Mouse (Mus musculus) limb, embryonic 12.5 days (tissue): ENCODE data around the gene Tvp23b. TPM values are rescaled to one million over a fixed set of nuclear protein-coding genes. Genes with fewer than 3 reads are reported as not detected.

Experiments
- ATAC-seq: fragments of 200-750 bp; cut with Nextera tagmentation; 2 replicates; pipeline ENCODE4 v1.8.0; 2017; ENCODE audit warnings: low read depth, moderate TSS enrichment; ENCODE audit not compliant: insufficient number of reproducible peaks, insufficient read depth, low FRiP score, low TSS enrichment
- H3K27ac ChIP-seq: fragments of 300-500 bp; sonication (generic); 2 replicates; pipeline ENCODE4 v1.5.1; 2016; ENCODE audit warnings: mild to moderate bottlenecking, moderate library complexity
- H3K27me3 ChIP-seq: fragments of 300-500 bp; sonication (generic); 2 replicates; pipeline ENCODE4 v1.6.1; 2016; ENCODE audit warnings: mild to moderate bottlenecking, moderate library complexity
- H3K36me3 ChIP-seq: fragments of 300-500 bp; sonication (generic); 2 replicates; pipeline ENCODE4 v1.6.1; 2016; ENCODE audit warnings: mild to moderate bottlenecking, moderate library complexity
- H3K4me1 ChIP-seq: fragments of 300-500 bp; sonication (generic); replicated peaks from 2 replicates; pipeline ENCODE4 v1.6.1; 2016
- H3K4me2 ChIP-seq: fragments of 300-500 bp; sonication (generic); 2 replicates; pipeline ENCODE4 v1.6.1; 2016; ENCODE audit warnings: mild to moderate bottlenecking, moderate library complexity
- H3K4me3 ChIP-seq: fragments of 300-500 bp; sonication (generic); replicated peaks from 2 replicates; pipeline ENCODE4 v1.5.1; 2016; ENCODE audit warnings: mild to moderate bottlenecking
- H3K9ac ChIP-seq: fragments of 300-500 bp; sonication (generic); replicated peaks from 2 replicates; pipeline ENCODE4 v1.6.1; 2016; ENCODE audit warnings: mild to moderate bottlenecking, moderate library complexity
- H3K9me3 ChIP-seq: fragments of 300-500 bp; sonication (generic); 2 replicates; pipeline ENCODE4 v1.6.1; 2016; ENCODE audit warnings: mild to moderate bottlenecking, moderate library complexity
- WGBS: fragments of 180-500 bp; shearing (Covaris S2); methylation state at CpG from one replicate; pipeline ENCODE4 v1.1.7; 2016; 5-methylcytosine and 5-hydroxymethylcytosine counted together
- polyA plus RNA-seq: library from polyadenylated mRNA; unstranded; fragments of >200 nt; fragmentation: Nextera tagmentation; extraction: Ambion mirVana; gene quantifications from 2 replicates; pipeline ENCODE4 v1.2.1, GENCODE M21; 2016

Tvp23b gene
- 45.0 and 46.0 TPM in 2 replicates for polyA plus RNA-seq

GRCm38 (mm10) chr11:62879220-62880048 is at the start of gene Tvp23b:
Tvp23b (plus strand) TSS chr11:62879455.
- 2% methylated on average over 55 of the region's 55 CpGs for WGBS
- Histone ChIP-seq H3K9me3 (no peaks in the 10 kb centered on the region), H3K27me3 (no peaks in the 10 kb centered on the region), H3K27ac (peak within 1 kb of the TSS; percentile 84), H3K4me2 (peak within 1 kb of the TSS; percentile 69), H3K9ac (peak within 1 kb of the TSS; percentile 84), H3K36me3 (peaks cover 15% of the 10 kb centered on the region; the same call in 1 of the 2 replicates), H3K4me3 (peak within 1 kb of the TSS; percentile 73), H3K4me1 (peaks cover 4% of the 10 kb centered on the region; the same call in 1 of the 2 replicates)
- peak; percentile 96 for ATAC-seq

DNA sequence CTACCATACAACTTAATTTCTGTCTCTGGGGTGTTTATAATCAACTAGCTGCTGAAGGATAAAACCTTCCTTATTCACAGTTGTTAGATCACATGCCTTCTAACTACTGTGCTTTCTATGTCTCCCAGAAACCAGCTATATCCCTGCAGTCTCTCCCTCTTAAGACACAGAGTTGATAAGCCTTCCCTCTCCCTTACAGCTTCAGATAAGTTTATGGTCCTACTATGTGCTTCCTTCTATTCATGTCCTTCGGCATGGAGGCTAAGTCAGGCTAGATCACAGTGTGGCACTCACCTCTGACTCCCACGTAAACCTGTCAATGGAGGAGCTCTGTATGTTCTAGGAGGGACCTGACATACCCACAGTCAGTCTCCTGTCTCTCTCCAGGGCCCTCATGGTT is 48.9 kb upstream of the Tvp23b start:
- Histone ChIP-seq H3K4me1 (peaks cover 11% of the 10 kb centered on the region), H3K9me3 (no peaks in the 10 kb centered on the region), H3K4me3 (no peak overlapping the region), H3K36me3 (no peaks in the 10 kb centered on the region), H3K4me2 (no peak overlapping the region), H3K27ac (no peak overlapping the region), H3K27me3 (no peaks in the 10 kb centered on the region), H3K9ac (0 out of 2 replicates have a peak overlapping the region, but pooled peaks have one; percentile 3)
- WGBS: 84% methylated on average over 2 of the region's 2 CpGs
- no peak for ATAC-seq

- H3K9me3 ChIP-seq: no peaks in the 10 kb centered on the region
- no peak overlapping the region for H3K27ac ChIP-seq
- no peak overlapping the region for H3K9ac ChIP-seq
- ATAC-seq: no peak
- no peaks in the 10 kb centered on the region for H3K27me3 ChIP-seq
- no peak overlapping the region for H3K4me2 ChIP-seq
- H3K36me3 ChIP-seq: no peaks in the 10 kb centered on the region
- H3K4me3 ChIP-seq: no peak overlapping the region
- H3K4me1 ChIP-seq: no peaks in the 10 kb centered on the region
Measured at GRCm38 (mm10) chr11:62831906-62832305, 47.3 kb upstream of the Tvp23b start.

- no peak overlapping the region for H3K9ac ChIP-seq
- no peaks in the 10 kb centered on the region for H3K9me3 ChIP-seq
- H3K27me3 ChIP-seq: no peaks in the 10 kb centered on the region
- H3K4me2 ChIP-seq: no peak overlapping the region
- H3K36me3 ChIP-seq: peaks cover 10% of the 10 kb centered on the region
- H3K4me3 ChIP-seq: no peak overlapping the region
- H3K27ac ChIP-seq: no peak overlapping the region
- WGBS: 82% methylated on average over 5 of the region's 5 CpGs
- peaks cover 16% of the 10 kb centered on the region for H3K4me1 ChIP-seq
- ATAC-seq: no peak
Measured at GRCm38 (mm10) chr11:62844562-62844961, 34.7 kb upstream of the Tvp23b start.

GRCm38 (mm10) chr11:62845730-62846129 is 33.5 kb upstream of the Tvp23b start:
- no peak for ATAC-seq
- Histone ChIP-seq H3K4me1 (peaks cover 16% of the 10 kb centered on the region), H3K27me3 (no peaks in the 10 kb centered on the region), H3K9me3 (no peaks in the 10 kb centered on the region), H3K36me3 (peaks cover 5% of the 10 kb centered on the region), H3K9ac (no peak overlapping the region), H3K4me2 (no peak overlapping the region), H3K4me3 (no peak overlapping the region), H3K27ac (no peak overlapping the region)
- WGBS: 75% methylated on average over 3 of the region's 3 CpGs

DNA sequence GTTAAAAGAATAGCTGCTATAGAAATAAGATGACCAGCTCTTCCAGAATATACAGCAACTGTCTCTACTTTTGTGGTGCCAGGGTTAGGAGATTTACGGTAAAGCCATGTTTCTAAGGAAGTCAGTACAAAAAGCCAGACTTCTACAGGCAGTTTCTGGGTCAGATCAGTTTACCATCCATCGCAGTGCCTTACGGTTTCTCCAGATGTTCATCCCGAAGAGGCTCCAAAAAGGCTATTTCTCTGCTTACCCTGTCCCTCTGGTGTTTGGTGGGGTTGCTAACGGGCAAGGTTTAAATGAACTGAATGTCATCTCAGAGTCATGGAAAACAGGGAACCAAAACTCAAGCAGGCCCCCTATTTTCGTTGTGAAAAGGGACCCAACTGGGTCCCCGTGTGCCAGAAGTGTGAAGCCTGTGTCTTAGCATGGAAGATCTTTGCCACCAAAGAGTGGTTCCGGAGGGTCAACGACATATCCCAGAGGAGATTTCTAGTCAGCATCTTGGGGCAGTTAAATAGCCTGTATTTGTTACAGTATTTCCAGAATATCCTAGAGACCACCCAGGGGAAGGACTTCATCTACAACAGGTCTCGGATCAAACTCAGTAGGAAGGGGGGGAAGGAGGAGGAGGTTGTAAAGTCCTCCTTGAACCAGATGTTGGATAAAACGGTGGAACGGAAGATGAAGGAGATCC is 32.1 kb upstream of the Tvp23b start, which contains the start of gene Fbxw10:
Fbxw10 (plus strand) TSS at position 109 of the 694 bp plus-strand sequence.
- peak; percentile 42; the same call in 1 of the 2 replicates for ATAC-seq
- 8% methylated on average over 12 of the region's 12 CpGs for WGBS
- Histone ChIP-seq H3K9ac (0 out of 2 replicates have a peak within 1 kb of the TSS, but pooled peaks have one; percentile 48), H3K9me3 (no peaks in the 10 kb centered on the region), H3K27ac (peak within 1 kb of the TSS; percentile 91), H3K36me3 (no peaks in the 10 kb centered on the region), H3K27me3 (no peaks in the 10 kb centered on the region), H3K4me1 (peaks cover 16% of the 10 kb centered on the region), H3K4me3 (peak within 1 kb of the TSS; percentile 30), H3K4me2 (peak within 1 kb of the TSS; percentile 56)

DNA sequence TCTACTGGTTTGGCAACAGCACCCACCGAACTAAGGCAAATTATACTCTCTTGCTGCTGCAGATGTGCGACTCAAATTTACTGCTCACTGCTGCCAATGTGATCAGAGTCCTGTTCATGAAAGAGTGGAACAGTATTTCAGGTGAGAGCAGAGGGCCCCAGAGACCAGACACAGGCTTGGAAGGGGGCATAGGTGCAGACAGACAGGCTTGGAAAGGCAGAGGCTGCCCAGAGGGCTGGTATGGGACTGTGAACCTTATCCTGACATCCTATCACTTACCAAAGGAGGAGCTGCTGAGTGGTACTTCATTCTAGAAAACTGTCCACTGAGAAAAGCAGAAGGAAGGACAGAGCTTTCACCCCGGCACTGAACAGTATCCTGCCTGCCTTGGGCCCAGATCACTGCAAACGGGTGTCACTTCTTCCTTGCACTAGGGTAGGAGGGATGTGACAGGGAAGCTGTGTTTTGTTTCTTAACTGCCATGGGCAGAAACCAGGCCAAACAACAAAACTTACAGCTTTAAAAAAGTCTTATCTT is 31.5 kb upstream of the Tvp23b start:
- H3K9ac ChIP-seq: 0 out of 2 replicates have a peak overlapping the region, but pooled peaks have one; percentile 37
- peak overlapping the region; percentile 30; the same call in 1 of the 2 replicates for H3K4me3 ChIP-seq
- H3K4me2 ChIP-seq: peak overlapping the region; percentile 56

GRCm38 (mm10) chr11:62848301-62848700 is 31.0 kb upstream of the Tvp23b start:
- Histone ChIP-seq H3K36me3 (no peaks in the 10 kb centered on the region), H3K27ac (peak overlapping the region; percentile 17; the same call in 1 of the 2 replicates), H3K27me3 (no peaks in the 10 kb centered on the region), H3K4me2 (no peak overlapping the region), H3K4me3 (no peak overlapping the region), H3K9me3 (no peaks in the 10 kb centered on the region), H3K9ac (no peak overlapping the region), H3K4me1 (peaks cover 16% of the 10 kb centered on the region)
- no peak for ATAC-seq
- WGBS: 33% methylated on average over 2 of the region's 2 CpGs

More for the DNA sequence above, 31.5 kb upstream of the Tvp23b start:
- no peaks in the 10 kb centered on the region for H3K27me3 ChIP-seq
- H3K36me3 ChIP-seq: no peaks in the 10 kb centered on the region
- ATAC-seq: no peak
- H3K27ac ChIP-seq: peak overlapping the region; percentile 91
- H3K4me1 ChIP-seq: peaks cover 16% of the 10 kb centered on the region
- H3K9me3 ChIP-seq: no peaks in the 10 kb centered on the region
- WGBS: 30% methylated on average over 4 of the region's 4 CpGs

- H3K9me3 ChIP-seq: no peaks in the 10 kb centered on the region
- ATAC-seq: no peak
Measured at GRCm38 (mm10) chr11:62851199-62851598, 28.1 kb upstream of the Tvp23b start.

DNA sequence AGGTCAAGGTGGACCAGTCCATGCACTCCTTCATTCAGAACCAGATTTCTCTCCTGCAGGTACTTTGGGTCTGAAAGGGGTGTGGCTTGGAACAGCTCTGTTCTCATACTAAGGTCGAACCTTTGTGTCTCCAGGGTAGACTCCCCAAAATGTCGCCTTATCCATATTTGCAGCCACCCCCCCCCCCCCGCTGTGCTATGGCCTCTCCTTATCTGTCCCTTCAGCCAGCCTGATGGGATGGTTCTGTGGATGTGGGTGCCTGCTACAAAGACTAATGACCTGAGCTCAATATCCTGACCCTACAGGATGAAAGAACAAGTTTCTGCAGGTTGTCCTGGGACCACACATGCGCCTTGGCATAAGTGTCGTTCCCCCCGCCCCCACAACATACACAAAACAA is 25.9 kb upstream of the Tvp23b start:
- Histone ChIP-seq H3K9ac (no peak overlapping the region), H3K36me3 (no peaks in the 10 kb centered on the region), H3K4me2 (no peak overlapping the region), H3K4me3 (no peak overlapping the region), H3K27ac (no peak overlapping the region), H3K9me3 (no peaks in the 10 kb centered on the region), H3K4me1 (peaks cover 3% of the 10 kb centered on the region; the same call in 1 of the 2 replicates), H3K27me3 (no peaks in the 10 kb centered on the region)
- WGBS: 89% methylated on average over 6 of the region's 6 CpGs
- ATAC-seq: no peak

More at GRCm38 (mm10) chr11:62851199-62851598, 28.1 kb upstream of the Tvp23b start:
- Histone ChIP-seq H3K4me3 (no peak overlapping the region), H3K27me3 (no peaks in the 10 kb centered on the region), H3K4me2 (no peak overlapping the region), H3K4me1 (peaks cover 16% of the 10 kb centered on the region), H3K36me3 (no peaks in the 10 kb centered on the region), H3K27ac (no peak overlapping the region), H3K9ac (no peak overlapping the region)
- 90% methylated on average over 1 of the region's 1 CpGs for WGBS

DNA sequence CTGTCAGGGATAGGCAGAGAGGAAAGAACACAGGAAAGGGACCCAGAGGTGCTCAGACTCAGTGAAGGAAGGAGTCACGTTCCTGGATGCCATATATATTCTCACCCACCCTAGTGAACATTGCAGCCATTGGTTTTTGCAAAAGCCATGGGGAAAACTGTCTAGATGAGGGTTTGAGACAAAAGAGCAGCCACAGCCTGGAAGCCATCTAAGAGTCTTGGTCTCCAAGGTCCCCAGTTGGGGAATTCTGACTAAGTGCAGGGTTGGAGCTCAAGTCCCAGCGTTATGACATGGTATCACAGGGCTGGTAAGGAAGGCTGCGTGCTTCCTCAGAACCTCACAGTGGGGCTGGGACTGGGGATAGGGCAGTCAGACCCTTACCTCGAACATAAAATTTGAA is 13.7 kb upstream of the Tvp23b start:
- Histone ChIP-seq H3K4me3 (no peak overlapping the region), H3K9me3 (no peaks in the 10 kb centered on the region), H3K9ac (no peak overlapping the region), H3K4me1 (no peaks in the 10 kb centered on the region), H3K27me3 (no peaks in the 10 kb centered on the region; the same call in 1 of the 2 replicates), H3K4me2 (no peak overlapping the region), H3K36me3 (no peaks in the 10 kb centered on the region), H3K27ac (no peak overlapping the region)
- 76% methylated on average over 4 of the region's 4 CpGs for WGBS
- no peak for ATAC-seq
